Mouse (Mus musculus): ENCODE results near the gene Rims3. TPM values are rescaled to one million over a fixed set of nuclear protein-coding genes. Genes with fewer than 3 reads are reported as not detected.

Rims3 gene
- polyA plus RNA-seq, 1 experiment from 2014 or later = 3.8 TPM

Small RNA genes within 50 kb of the gene (microRNA-seq; reads per million reads assigned to microRNA genes)
- not detected for gene Gm23936

Other genes starting within 250 kb of the Rims3 start
- 8.5 and 12.7 TPM in 2 replicates for gene Cited4, start 188.2 kb upstream of the Rims3 start, polyA plus RNA-seq (2016; fragmentation: Nextera tagmentation; extraction: Ambion mirVana)
- 2.1 and 3.0 TPM in 2 replicates for gene Kcnq4, start 106.2 kb upstream of the Rims3 start, polyA plus RNA-seq (2016; fragmentation: Nextera tagmentation; extraction: Ambion mirVana)
- 123 and 127 TPM in 2 replicates for gene Nfyc, start 23.2 kb upstream of the Rims3 start, polyA plus RNA-seq (2016; fragmentation: Nextera tagmentation; extraction: Ambion mirVana)
- 36.6 and 39.0 TPM in 2 replicates for gene Exo5, start 70.2 kb downstream of the Rims3 start, polyA plus RNA-seq (2016; fragmentation: Nextera tagmentation; extraction: Ambion mirVana)
- gene Zfp69, start 96.9 kb downstream of the Rims3 start, polyA plus RNA-seq (2016; fragmentation: Nextera tagmentation; extraction: Ambion mirVana) = 9.4 and 10.3 TPM in 2 replicates
- 14.0 and 16.1 TPM in 2 replicates for gene Smap2, start 162.4 kb downstream of the Rims3 start, polyA plus RNA-seq (2016; fragmentation: Nextera tagmentation; extraction: Ambion mirVana)
- 1.4 and 3.7 TPM in 2 replicates for gene Col9a2, start 184.6 kb downstream of the Rims3 start, polyA plus RNA-seq (2016; fragmentation: Nextera tagmentation; extraction: Ambion mirVana)
- 29.1 and 31.8 TPM in 2 replicates for gene Zmpste24, start 243.4 kb downstream of the Rims3 start, polyA plus RNA-seq (2016; fragmentation: Nextera tagmentation; extraction: Ambion mirVana)

Data from midbrain, embryonic 10.5 days (tissue).